Mouse (Mus musculus) gastrocnemius, adult 8-10 months (tissue): Measurements from ENCODE around the gene Fbxl15. TPM values are rescaled to one million over a fixed set of nuclear protein-coding genes. Genes with fewer than 3 reads are reported as not detected.

ENCODE experiments used
- DNase-seq, 2 experiments: peaks; one replicate each; pipeline ENCODE4 v3.0.0; 2022; ENCODE audit warnings: low spot score in 2 of 2
- total RNA-seq, 4 experiments: library from RNA; stranded (reverse); gene quantifications; 2 replicates each; pipeline ENCODE4 v1.2.4; 2022

The Fbxl15 gene
- total RNA-seq, result 1 to 10 TPM; 2.0 to 3.9 (median 3.0) TPM

GRCm38 (mm10) chr19:46328081-46329030 lies at the start of gene Fbxl15:
Gene Fbxl15 (plus strand): TSS chr19:46328184.
- peak; percentile 89 to 92 for DNase-seq

- no peak for DNase-seq
Measured at GRCm38 (mm10) chr19:46282081-46282849, 45.7 kb upstream of the Fbxl15 start.

- no peak for DNase-seq
Measured at GRCm38 (mm10) chr19:46284686-46285085, 43.3 kb upstream of the Fbxl15 start.

- no peak for DNase-seq
Measured at GRCm38 (mm10) chr19:46285631-46286030, 42.4 kb upstream of the Fbxl15 start.

- DNase-seq, result no peak
Measured at GRCm38 (mm10) chr19:46286047-46286446, 41.9 kb upstream of the Fbxl15 start.

GRCm38 (mm10) chr19:46286926-46287325 lies 41.1 kb upstream of the Fbxl15 start:
- DNase-seq, result no peak

- no peak for DNase-seq
Measured at GRCm38 (mm10) chr19:46287566-46287965, 40.4 kb upstream of the Fbxl15 start.

GRCm38 (mm10) chr19:46290535-46291105 lies 37.4 kb upstream of the Fbxl15 start:
- no peak for DNase-seq

- DNase-seq, result no peak
Measured at GRCm38 (mm10) chr19:46296938-46297337, 31.0 kb upstream of the Fbxl15 start.

GRCm38 (mm10) chr19:46300294-46301045 lies 27.5 kb upstream of the Fbxl15 start:
- DNase-seq, result no peak

GRCm38 (mm10) chr19:46302551-46302950 lies 25.4 kb upstream of the Fbxl15 start:
- no peak for DNase-seq

- DNase-seq, result no peak
Measured at GRCm38 (mm10) chr19:46303251-46304215, 24.5 kb upstream of the Fbxl15 start.

GRCm38 (mm10) chr19:46304216-46304841 lies 23.7 kb upstream of the Fbxl15 start, which contains the start of gene Nfkb2:
Gene Nfkb2 (plus strand): TSS chr19:46304320.
- DNase-seq, result peak; percentile 93

GRCm38 (mm10) chr19:46304908-46305333 lies 23.1 kb upstream of the Fbxl15 start:
- no peak for DNase-seq

- peak; percentile 84 to 85 for DNase-seq
Measured at GRCm38 (mm10) chr19:46305432-46306267, 22.3 kb upstream of the Fbxl15 start.

GRCm38 (mm10) chr19:46306268-46306610 lies 21.7 kb upstream of the Fbxl15 start:
- no peak for DNase-seq

GRCm38 (mm10) chr19:46306751-46307289 lies 21.2 kb upstream of the Fbxl15 start:
- DNase-seq, result no peak

- no peak for DNase-seq
Measured at GRCm38 (mm10) chr19:46307781-46308180, 20.2 kb upstream of the Fbxl15 start.
